Mouse (Mus musculus) stomach, postnatal 0 days (tissue): ENCODE results near the gene Sez6.

ENCODE experiments used
- CTCF ChIP-seq: IDR thresholded peaks from 2 replicates; pipeline ENCODE4 v1.5.1; 2016; ENCODE audit warnings: antibody characterized with exemption, low read depth, mild to moderate bottlenecking, moderate library complexity
- EP300 ChIP-seq: optimal IDR thresholded peaks from 2 replicates; pipeline ENCODE3; 2016; ENCODE audit warnings: antibody characterized with exemption

GRCm38 (mm10) chr11:77890648-77891258, 39.8 kb upstream of the Sez6 start:
- TF ChIP-seq CTCF (no peak), EP300 (no peak)
